Mouse (Mus musculus) thymus, postnatal 4 days (tissue): ENCODE data around the gene Fam172a.
"Not testable (repeated sequence)": the region's sequence is repeated elsewhere in the genome, so short reads cannot be mapped to it uniquely, and the experiment has no call there.

Experiments used
- DNase-seq: peaks from one replicate; pipeline ENCODE4 v3.0.0; 2021

Fam172a gene

GRCm38 (mm10) chr13:77701733-77702132, at the start of gene Fam172a:
Gene Fam172a (plus strand): TSS chr13:77702033.
- DNase-seq: not testable (repeated sequence)

DNA sequence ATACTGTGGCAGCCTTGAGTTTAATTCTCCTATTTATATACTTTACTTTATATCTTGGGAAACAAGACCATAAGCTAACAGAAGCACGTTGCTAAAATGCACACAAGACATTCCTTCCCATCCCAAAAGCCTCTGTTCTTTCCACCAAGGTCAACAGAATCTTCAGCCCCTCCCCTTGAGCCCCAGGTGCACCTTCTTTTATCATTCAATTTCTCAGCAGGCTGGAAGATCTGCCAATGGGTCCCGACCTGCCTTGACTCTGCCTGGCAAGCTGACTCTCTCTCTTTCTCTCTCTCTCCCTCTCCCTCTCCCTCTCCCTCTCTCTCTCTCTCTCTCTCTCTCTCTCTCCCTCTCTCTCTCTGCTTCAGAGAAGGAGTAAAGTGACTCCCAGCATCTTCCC, 13.2 kb upstream of the Fam172a start:
- no peak for DNase-seq

- peak; percentile 95 for DNase-seq
Observed at GRCm38 (mm10) chr13:77708514-77709013, 6.7 kb downstream of the Fam172a start.

DNA sequence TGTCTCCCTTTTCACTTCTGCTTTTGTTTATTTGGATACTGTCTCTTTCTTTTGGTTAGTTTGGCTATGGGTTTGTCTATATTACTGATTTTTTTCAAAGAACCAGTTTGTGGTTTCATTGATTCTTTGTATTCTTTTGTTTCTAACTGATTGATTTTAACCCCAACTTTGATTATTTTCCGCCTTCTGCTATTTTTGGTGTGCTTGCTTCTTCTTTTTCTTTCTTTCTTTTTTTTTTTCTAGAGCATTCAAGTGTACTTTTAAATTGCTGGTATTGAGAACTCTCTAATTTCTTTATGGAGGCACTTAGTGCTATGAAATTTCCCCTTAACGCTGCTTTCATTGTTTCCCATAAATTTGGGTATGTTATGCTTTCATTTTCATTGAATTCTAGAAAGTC, 15.7 kb downstream of the Fam172a start:
- no peak for DNase-seq

GRCm38 (mm10) chr13:77742822-77743221, 41.0 kb downstream of the Fam172a start:
- DNase-seq: no peak

GRCm38 (mm10) chr13:77777606-77778005, 75.8 kb downstream of the Fam172a start:
- DNase-seq: no peak

- DNase-seq: not testable (repeated sequence)
Observed at GRCm38 (mm10) chr13:77807341-77807740, 105.5 kb downstream of the Fam172a start.

DNA sequence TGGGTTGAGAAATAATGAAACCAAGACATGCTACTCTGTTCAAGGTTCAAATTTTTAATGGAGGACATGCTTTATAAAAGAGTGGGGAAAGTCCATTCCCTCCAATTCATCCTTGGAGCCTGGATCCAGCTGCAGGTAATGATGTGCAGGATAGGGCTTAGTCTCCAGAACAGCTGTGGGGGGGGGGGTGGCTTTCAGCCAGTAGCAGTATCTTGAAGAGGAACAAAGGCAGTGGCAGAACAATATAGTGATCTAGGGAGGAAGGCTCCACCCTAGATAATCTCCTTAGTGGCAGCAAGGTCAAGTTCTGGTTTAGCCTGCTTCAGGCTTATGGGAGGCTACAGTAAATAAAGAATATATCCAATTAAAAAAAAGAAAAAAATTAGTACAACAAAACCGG, 108.6 kb downstream of the Fam172a start:
- no peak for DNase-seq

DNA sequence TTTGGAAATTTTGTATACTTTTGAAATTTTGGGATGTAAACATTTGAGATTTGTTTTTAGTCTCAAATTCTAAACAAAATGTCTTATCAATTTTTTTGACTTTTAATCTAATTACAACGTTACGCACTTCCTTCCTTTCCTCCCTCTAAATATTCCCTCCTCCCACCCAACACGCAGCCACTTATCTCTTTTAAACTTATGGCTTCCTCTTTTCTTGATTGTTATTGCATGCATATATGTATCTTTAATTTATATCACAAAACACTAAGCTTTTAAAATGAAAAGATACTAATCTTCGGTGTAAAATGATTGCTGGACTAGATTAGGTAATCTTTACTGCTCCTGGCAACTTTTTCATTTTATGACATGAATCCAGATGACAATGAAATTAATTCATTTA, 124.3 kb downstream of the Fam172a start:
- DNase-seq: no peak

GRCm38 (mm10) chr13:77843017-77843654, 141.3 kb downstream of the Fam172a start:
- DNase-seq: no peak

DNA sequence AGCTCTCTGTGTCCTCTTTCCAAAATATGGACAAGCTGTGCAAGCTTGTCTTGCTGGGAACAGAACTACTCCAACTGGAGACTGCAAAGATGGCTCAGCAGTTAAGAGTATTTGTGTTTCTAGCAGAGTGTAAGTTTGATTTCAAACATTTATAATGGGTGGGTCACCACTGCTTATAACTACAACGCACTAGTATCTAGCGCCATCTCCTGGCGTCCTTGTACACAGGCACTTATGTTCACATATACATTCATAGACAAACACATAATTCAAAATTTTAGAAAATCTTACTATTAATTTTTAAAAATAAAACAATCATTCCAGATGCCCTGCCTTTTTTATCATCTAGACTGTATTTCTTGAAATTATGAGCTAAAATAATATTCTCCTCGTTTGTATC, 147.0 kb downstream of the Fam172a start:
- peak; percentile 46 for DNase-seq

DNA sequence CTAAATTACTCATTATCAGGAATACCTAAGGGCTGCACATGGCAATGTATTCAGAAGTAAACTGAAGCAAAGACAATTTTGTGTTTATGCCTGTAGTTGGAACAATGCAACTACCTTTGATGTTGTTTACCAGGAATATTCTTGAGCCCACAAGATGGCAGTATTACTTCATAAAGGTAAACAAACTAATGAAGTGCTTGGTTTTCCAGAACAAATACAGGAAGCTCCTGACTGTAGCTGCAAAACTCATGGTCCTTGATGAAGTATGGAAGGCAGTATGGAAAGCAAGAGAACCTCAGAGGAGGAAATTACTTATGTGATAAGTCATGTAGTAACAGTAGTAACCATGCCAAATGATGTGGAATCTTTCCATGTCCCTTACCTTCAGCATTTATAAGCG, 163.0 kb downstream of the Fam172a start:
- no peak for DNase-seq

- DNase-seq: no peak
Observed at GRCm38 (mm10) chr13:77868314-77868713, 166.5 kb downstream of the Fam172a start.

GRCm38 (mm10) chr13:77878120-77878519, 176.3 kb downstream of the Fam172a start:
- DNase-seq: no peak

- DNase-seq: no peak
Observed at GRCm38 (mm10) chr13:77878545-77878944, 176.7 kb downstream of the Fam172a start.

DNA sequence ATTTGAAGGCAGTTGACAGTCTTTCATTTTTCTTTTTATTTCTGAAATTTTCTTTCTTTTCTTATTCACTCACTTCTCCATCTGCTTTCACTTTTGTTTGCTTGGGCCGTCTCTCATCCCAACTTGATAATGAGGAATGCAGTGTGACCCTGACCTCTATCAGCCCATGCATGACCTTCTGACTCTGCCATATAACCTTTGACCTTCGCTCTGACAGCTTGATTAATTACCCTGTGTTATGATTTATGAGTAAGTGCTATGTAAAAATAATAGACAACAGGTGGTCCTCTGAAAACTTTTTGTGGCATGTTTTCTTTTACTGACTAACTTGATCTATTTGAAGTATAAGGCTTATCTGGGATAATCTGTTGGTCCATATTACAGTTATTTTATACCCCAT, 195.8 kb downstream of the Fam172a start:
- no peak for DNase-seq

- DNase-seq: no peak
Observed at GRCm38 (mm10) chr13:77898066-77898796, 196.4 kb downstream of the Fam172a start.

GRCm38 (mm10) chr13:77899725-77900124, 197.9 kb downstream of the Fam172a start:
- DNase-seq: no peak

GRCm38 (mm10) chr13:77900843-77901242, 199.0 kb downstream of the Fam172a start:
- no peak for DNase-seq

DNA sequence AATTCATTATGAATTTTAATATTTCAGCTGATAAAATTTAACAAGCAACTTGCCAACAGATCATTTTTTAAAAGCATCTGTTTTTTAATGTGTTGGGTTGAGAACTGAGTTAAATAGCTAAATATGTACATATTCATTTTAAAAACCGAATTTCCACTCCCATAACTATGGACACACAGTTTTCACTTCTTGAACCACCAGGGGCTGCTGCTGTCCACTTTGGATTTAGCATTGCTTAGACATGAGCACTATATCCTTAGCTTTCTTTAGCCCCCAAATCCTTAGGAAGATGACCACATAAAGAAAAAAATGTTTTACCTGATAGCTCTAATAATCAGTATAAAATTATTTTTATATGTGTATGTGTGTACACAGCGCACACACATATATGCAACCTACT, 207.4 kb downstream of the Fam172a start:
- DNase-seq: no peak

- DNase-seq: no peak
Observed at GRCm38 (mm10) chr13:77922834-77923233, 221.0 kb downstream of the Fam172a start.

GRCm38 (mm10) chr13:77957611-77958010, 255.8 kb downstream of the Fam172a start:
- DNase-seq: no peak

- DNase-seq: no peak
Observed at GRCm38 (mm10) chr13:77959493-77960272, 257.9 kb downstream of the Fam172a start.

DNA sequence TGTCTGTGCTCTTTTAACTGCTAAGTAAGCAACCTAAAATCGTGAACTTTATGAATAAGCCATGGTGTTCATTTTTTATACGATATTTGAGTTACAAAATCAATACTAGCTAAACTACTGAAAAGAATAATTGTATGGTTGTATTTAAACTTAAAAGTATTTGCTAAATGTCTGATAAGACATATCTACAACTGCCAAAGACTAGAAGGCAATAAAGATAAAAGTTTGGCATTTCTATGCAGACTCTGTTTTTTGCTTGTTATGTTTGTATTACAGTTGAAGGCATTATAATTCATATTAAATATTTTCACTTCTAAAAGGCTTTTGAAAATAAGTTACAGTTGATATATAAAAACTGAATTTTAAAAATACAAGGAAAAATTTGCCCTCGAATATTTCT, 274.4 kb downstream of the Fam172a start:
- no peak for DNase-seq
